Mouse (Mus musculus) small intestine, adult 2 months (tissue): ENCODE data around the gene Gpx4.

Experiments
- CTCF ChIP-seq: fragments of 200-500 bp; IDR thresholded peaks from 2 replicates; pipeline ENCODE4 v1.5.1; 2012; ENCODE audit warnings: low read depth, mild to moderate bottlenecking, control low read depth, inconsistent platforms, low read length, moderate library complexity, mixed read lengths; ENCODE audit not compliant: insufficient replicate concordance, insufficient read length; ENCODE audit errors: extremely low read depth
- POLR2A ChIP-seq: fragments of 200-500 bp; IDR thresholded peaks from 2 replicates; pipeline ENCODE4 v1.6.1; 2012; ENCODE audit warnings: low read depth, mild to moderate bottlenecking, control low read depth, inconsistent platforms, low read length, moderate library complexity

- TF ChIP-seq CTCF (no peak), POLR2A (no peak)
These were observed 33.4 kb upstream of the Gpx4 start for GRCm38 (mm10) chr10:80013609-80014008.
